Mouse (Mus musculus): ENCODE data around the gene Ube2l6. TPM values are rescaled to one million over a fixed set of nuclear protein-coding genes. Genes with fewer than 3 reads are reported as not detected.

Ube2l6 gene
- polyA plus RNA-seq (2012) = 2.9 and 4.4 TPM in 2 replicates

DNA sequence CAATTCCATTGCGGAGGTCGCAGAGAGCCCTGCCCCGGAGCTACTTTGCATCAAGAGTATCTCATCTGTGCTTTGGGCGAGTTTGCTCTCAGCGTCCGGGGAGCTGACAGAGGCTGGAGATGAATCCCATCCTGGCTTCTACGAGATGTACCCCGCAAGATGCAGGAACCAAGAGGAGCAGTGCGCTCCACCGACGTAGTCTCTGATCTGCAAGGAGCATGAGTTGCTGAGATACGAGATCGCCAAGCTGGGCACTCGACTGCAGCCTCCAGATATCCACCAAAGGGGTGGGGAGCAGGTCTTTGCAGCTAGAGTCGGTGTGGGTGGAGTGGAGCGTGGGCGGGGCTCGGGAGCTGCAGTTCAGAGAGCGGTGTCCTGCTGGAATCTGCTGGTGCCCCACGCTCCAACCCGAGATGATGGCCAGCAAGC lies at the start of gene Ube2l6:
Gene Ube2l6 (plus strand): TSS at position 336 of the 429 bp plus-strand sequence.

GRCm38 (mm10) chr2:84775241-84775640 lies 23.4 kb upstream of the Ube2l6 start, which contains the start of gene Serping1:
Gene Serping1, minus strand, starts transcription at chr2:84775444.

DNA sequence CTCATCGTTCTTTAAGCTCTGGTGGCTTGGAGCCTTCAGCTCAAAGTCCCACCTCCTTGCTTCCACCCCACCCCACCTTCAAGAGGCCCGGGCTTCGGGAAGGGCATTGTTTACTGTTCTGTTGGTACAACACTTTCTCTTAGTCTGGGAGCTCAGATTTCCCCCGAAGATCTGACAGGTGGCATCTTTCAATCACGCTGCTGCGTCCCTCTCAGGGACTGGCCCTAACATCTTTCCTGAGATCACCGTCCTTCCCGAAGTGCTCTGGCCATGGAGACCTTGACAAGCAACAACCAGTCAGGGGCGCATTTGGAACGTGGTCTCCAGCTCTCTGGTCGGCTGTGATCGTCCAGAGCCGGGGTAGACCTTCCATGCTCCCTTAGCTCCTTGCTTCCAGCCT lies 23.9 kb downstream of the Ube2l6 start, which contains the start of gene Smtnl1:
Gene Smtnl1 (minus strand): TSS at position 101 of the 400 bp plus-strand sequence.

GRCm38 (mm10) chr2:84826488-84827282 lies 28.1 kb downstream of the Ube2l6 start, which contains the start of gene Timm10:
Gene Timm10, plus strand, starts transcription at chr2:84826997.

DNA sequence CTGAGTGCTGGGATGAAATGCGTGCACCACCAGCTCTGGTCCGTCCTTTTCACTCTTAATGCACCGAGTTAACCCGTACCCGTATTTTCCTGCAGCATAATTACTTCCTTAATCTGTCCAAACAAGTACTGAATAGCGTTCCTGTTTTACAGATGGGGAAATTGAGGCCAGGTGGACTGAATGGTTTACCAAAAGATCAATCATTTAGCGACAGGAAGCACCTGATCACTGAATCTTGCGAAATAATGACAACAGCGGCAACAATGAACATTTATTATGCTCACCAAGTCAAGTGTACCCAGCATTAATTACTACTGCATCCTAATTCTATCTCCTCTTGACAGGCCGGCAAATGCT lies 39.9 kb downstream of the Ube2l6 start, which contains the start of gene Slc43a1:
Gene Slc43a1 (plus strand): TSS at position 258 of the 357 bp plus-strand sequence.

Other genes with a start within 250 kb of the Ube2l6 start
- gene Ctnnd1, start 148.1 kb upstream of the Ube2l6 start, polyA plus RNA-seq (2012) = 5.2 and 6.5 TPM in 2 replicates
- not detected in 2 replicates for gene Btbd18, start 139.7 kb upstream of the Ube2l6 start, polyA plus RNA-seq (2012)
- gene Selenoh, start 128.1 kb upstream of the Ube2l6 start, polyA plus RNA-seq (2012) = 336 and 344 TPM in 2 replicates
- not detected in 2 replicates for gene Gm28635, start 120.8 kb upstream of the Ube2l6 start, polyA plus RNA-seq (2012)
- 10.5 and 11.6 TPM in 2 replicates for gene Med19, start 120.4 kb upstream of the Ube2l6 start, polyA plus RNA-seq (2012)
- 3.1 and 4.1 TPM in 2 replicates for gene Tmx2, start 119.7 kb upstream of the Ube2l6 start, polyA plus RNA-seq (2012)
- gene Zdhhc5, start 83.6 kb upstream of the Ube2l6 start, polyA plus RNA-seq (2012) = 27.3 and 29.4 TPM in 2 replicates
- gene Clp1, start 71.5 kb upstream of the Ube2l6 start, polyA plus RNA-seq (2012) = 1.0 and 1.5 TPM in 2 replicates
- 1.3 and 1.9 TPM in 2 replicates for gene Ypel4, start 64.8 kb upstream of the Ube2l6 start, polyA plus RNA-seq (2012)
- 0.31 and 2.1 TPM in 2 replicates for gene Gm19426, start 55.2 kb upstream of the Ube2l6 start, polyA plus RNA-seq (2012)
- gene Serping1, start 23.4 kb upstream of the Ube2l6 start, polyA plus RNA-seq (2012) = 0.16 TPM in 1 of 2 replicates, not detected in the other
- gene Smtnl1, start 23.8 kb downstream of the Ube2l6 start, polyA plus RNA-seq (2012) = 0.05 TPM in 1 of 2 replicates, not detected in the other
- gene Timm10, start 28.2 kb downstream of the Ube2l6 start, polyA plus RNA-seq (2012) = 9.2 and 12.0 TPM in 2 replicates
- 7.4 and 11.5 TPM in 2 replicates for gene Slc43a1, start 40.0 kb downstream of the Ube2l6 start, polyA plus RNA-seq (2012)
- 0.15 and 0.41 TPM in 2 replicates for gene Rtn4rl2, start 87.9 kb downstream of the Ube2l6 start, polyA plus RNA-seq (2012)
- 18.9 and 19.3 TPM in 2 replicates for gene Slc43a3, start 137.8 kb downstream of the Ube2l6 start, polyA plus RNA-seq (2012)
- 16.9 and 25.8 TPM in 2 replicates for gene Prg2, start 181.6 kb downstream of the Ube2l6 start, polyA plus RNA-seq (2012)
- 14.2 and 18.5 TPM in 2 replicates for gene Prg3, start 189.4 kb downstream of the Ube2l6 start, polyA plus RNA-seq (2012)
- gene Ssrp1, start 238.4 kb downstream of the Ube2l6 start, polyA plus RNA-seq (2012) = 51.3 and 87.3 TPM in 2 replicates
- gene P2rx3, start 238.6 kb downstream of the Ube2l6 start, polyA plus RNA-seq (2012) = 0.05 and 0.34 TPM in 2 replicates
- gene Tnks1bp1, start 249.2 kb downstream of the Ube2l6 start, polyA plus RNA-seq (2012) = 4.4 and 5.1 TPM in 2 replicates

All from megakaryocyte-erythroid progenitor cell, adult 5 weeks (primary cell).